Mouse (Mus musculus) forebrain, embryonic 14.5 days (tissue): ENCODE data around the gene Dnm3. TPM values are rescaled to one million over a fixed set of nuclear protein-coding genes. Genes with fewer than 3 reads are reported as not detected.

ENCODE experiments used
- ATAC-seq: fragments of 200-750 bp; cut with Nextera tagmentation; 2 replicates; pipeline ENCODE4 v1.8.0; 2017; ENCODE audit warnings: mild to moderate bottlenecking, moderate library complexity
- DNase-seq: peaks from one replicate; pipeline ENCODE4 v3.0.0-alpha.2; 2015; ENCODE audit warnings: low spot score
- H3K27ac ChIP-seq: fragments of 300-500 bp; sonication (generic); 2 replicates; pipeline ENCODE4 v1.5.1; 2014; ENCODE audit warnings: low read depth, mild to moderate bottlenecking, control low read depth, low read length, moderate library complexity
- H3K27me3 ChIP-seq: fragments of 300-500 bp; sonication (generic); replicated peaks from 2 replicates; pipeline ENCODE4 v1.6.1; 2014; ENCODE audit warnings: low read length, control low read depth, mixed read lengths; ENCODE audit not compliant: control insufficient read depth, insufficient read depth
- H3K36me3 ChIP-seq: fragments of 300-500 bp; sonication (generic); 2 replicates; pipeline ENCODE4 v1.6.1; 2014; ENCODE audit warnings: low read length, control low read depth; ENCODE audit not compliant: control insufficient read depth, insufficient read depth
- H3K4me1 ChIP-seq: fragments of 300-500 bp; sonication (generic); 2 replicates; pipeline ENCODE4 v1.6.1; 2014; ENCODE audit warnings: antibody characterized with exemption, low read length, control low read depth; ENCODE audit not compliant: control insufficient read depth, insufficient read depth
- H3K4me2 ChIP-seq: fragments of 300-500 bp; sonication (generic); 2 replicates; pipeline ENCODE4 v1.6.1; 2014; ENCODE audit warnings: mild to moderate bottlenecking, control low read depth, low read length
- H3K4me3 ChIP-seq: fragments of 300-500 bp; sonication (generic); 2 replicates; pipeline ENCODE4 v1.5.1; 2014; ENCODE audit warnings: low read depth, low read length, control low read depth
- H3K9ac ChIP-seq: fragments of 300-500 bp; sonication (generic); 2 replicates; pipeline ENCODE4 v1.6.1; 2014; ENCODE audit warnings: mild to moderate bottlenecking, low read length, control low read depth, moderate library complexity
- H3K9me3 ChIP-seq: fragments of 300-500 bp; sonication (generic); replicated peaks from 2 replicates; pipeline ENCODE4 v1.6.1; 2016; ENCODE audit warnings: low read length, control low read depth, mixed read lengths; ENCODE audit not compliant: control insufficient read depth
- WGBS: fragments of 180-500 bp; shearing (Covaris S2); extraction: QIAGEN DNeasy Blood & Tissue Kit; methylation state at CpG from one replicate; pipeline ENCODE4 v1.1.7; 2014; 5-methylcytosine and 5-hydroxymethylcytosine counted together
- polyA plus RNA-seq: library from polyadenylated mRNA; unstranded; fragments of >200 nt; fragmentation: Nextera tagmentation; extraction: Ambion mirVana; gene quantifications from 2 replicates; pipeline ENCODE4 v1.2.1, GENCODE M21; 2014

Gene Dnm3
- polyA plus RNA-seq, 1 experiment from 2014 or later, result 20.6 TPM

- H3K27me3 ChIP-seq, result no peaks in the 10 kb centered on the region
- no peak overlapping the region for H3K9ac ChIP-seq
- peaks cover 16% of the 10 kb centered on the region for H3K4me1 ChIP-seq
- H3K4me3 ChIP-seq, result no peak overlapping the region
- no peaks in the 10 kb centered on the region for H3K36me3 ChIP-seq
- DNase-seq (peak; percentile 53), ATAC-seq (no peak; the same call in 1 of the 2 replicates)
- no peaks in the 10 kb centered on the region for H3K9me3 ChIP-seq
- 45% methylated on average over 14 of the region's 14 CpGs for WGBS
- H3K27ac ChIP-seq, result no peak overlapping the region
- no peak overlapping the region for H3K4me2 ChIP-seq
These were observed 293.7 kb downstream of the Dnm3 start for GRCm38 (mm10) chr1:162184003-162184748.

- no peak overlapping the region for H3K4me2 ChIP-seq
- H3K9ac ChIP-seq, result no peak overlapping the region
- ATAC-seq (no peak), DNase-seq (no peak)
- WGBS, result 80% methylated on average over 3 of the region's 3 CpGs
- H3K36me3 ChIP-seq, result no peaks in the 10 kb centered on the region
- no peaks in the 10 kb centered on the region for H3K9me3 ChIP-seq
- H3K27ac ChIP-seq, result no peak overlapping the region
- H3K4me3 ChIP-seq, result no peak overlapping the region
- H3K4me1 ChIP-seq, result peaks cover 16% of the 10 kb centered on the region
- H3K27me3 ChIP-seq, result no peaks in the 10 kb centered on the region
These were observed 294.4 kb downstream of the Dnm3 start for GRCm38 (mm10) chr1:162183438-162183837.

DNA sequence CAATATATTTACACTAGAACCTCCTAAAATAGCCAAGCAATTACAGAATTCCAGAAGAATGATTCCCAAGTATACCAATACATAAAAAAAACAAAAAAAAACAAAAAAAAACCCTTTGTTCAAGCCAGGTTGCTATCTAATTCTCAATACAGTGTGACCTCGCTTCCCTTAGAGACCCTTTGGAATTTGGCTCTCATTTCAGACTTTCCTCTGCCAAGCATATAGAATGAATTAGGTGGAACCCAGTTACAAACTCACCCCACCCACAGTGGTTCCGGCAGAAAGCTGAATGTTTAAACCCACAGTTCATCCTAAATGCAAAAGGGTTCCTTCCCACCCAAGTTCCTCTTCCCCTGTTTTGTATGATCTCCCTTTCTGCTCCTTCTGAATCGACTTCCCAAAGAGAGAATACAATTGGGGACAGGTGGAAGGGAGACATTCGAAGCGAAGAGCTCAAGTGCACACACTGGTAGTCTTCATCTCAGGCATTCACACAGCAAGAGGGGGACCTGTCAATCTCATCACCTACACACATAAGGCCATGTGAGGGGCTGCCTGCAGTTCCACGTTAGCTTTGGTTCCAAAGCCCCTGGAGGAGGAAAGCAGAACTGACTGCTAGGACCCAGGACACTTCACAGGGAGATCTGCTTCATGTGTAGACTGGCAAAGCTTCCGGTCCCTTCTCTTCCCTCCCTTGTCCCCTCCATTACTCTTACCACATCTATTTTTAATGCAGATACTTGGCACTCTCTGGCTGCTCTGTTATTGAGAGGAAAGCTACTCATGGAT, 296.5 kb downstream of the Dnm3 start:
- Histone ChIP-seq H3K9me3 (no peaks in the 10 kb centered on the region), H3K4me3 (no peak overlapping the region), H3K4me1 (peaks cover 5% of the 10 kb centered on the region; the same call in 1 of the 2 replicates), H3K4me2 (no peak overlapping the region), H3K9ac (no peak overlapping the region), H3K27me3 (no peaks in the 10 kb centered on the region), H3K36me3 (no peaks in the 10 kb centered on the region), H3K27ac (no peak overlapping the region)
- ATAC-seq, result no peak
- WGBS, result 76% methylated on average over 7 of the region's 7 CpGs
- DNase-seq, result no peak

DNA sequence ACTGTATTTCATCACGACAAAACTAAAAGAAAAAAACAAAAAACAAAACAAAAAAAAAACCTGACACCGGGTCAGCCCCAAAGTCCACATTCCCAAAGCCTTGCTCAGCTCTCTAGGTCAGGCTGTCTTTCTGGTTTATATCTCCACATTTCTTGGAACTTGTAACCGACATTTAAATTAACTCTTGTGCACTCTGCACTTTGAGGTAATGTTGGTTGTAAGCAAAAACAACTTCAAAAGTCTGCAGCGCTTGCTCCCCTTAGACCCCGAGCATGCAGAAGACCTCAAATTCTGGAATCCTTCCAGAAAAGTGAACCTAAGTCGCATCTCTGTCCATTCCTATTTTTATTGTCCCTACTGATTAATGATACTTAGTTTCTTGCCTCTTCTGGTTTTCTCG, 297.4 kb downstream of the Dnm3 start:
- Histone ChIP-seq H3K9me3 (no peaks in the 10 kb centered on the region), H3K36me3 (no peaks in the 10 kb centered on the region), H3K9ac (no peak overlapping the region), H3K4me1 (peaks cover 5% of the 10 kb centered on the region; the same call in 1 of the 2 replicates), H3K4me2 (no peak overlapping the region), H3K27ac (no peak overlapping the region), H3K27me3 (no peaks in the 10 kb centered on the region), H3K4me3 (no peak overlapping the region)
- 84% methylated on average over 7 of the region's 7 CpGs for WGBS
- DNase-seq (no peak), ATAC-seq (no peak)

DNA sequence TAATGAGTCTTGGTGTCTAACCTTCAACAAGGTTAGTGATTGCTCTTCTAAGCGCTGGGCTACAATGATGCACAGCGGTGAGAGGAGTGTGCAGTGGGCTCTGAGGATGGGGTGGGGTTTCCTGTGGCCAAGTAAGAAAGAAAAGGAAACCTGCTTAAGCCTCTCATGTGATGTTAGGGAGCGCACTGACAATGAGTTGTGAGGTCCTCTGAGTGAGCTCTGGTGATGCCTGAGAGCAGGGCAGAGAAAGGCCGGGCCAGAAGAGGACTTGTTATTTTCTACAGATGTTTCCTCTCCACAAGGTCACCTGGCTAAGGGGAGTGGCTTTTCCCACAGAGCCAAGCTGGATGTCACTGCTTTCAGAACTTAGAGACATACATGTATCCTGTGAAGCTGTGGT, 298.4 kb downstream of the Dnm3 start:
- Histone ChIP-seq H3K36me3 (no peaks in the 10 kb centered on the region), H3K9me3 (no peaks in the 10 kb centered on the region), H3K4me2 (no peak overlapping the region), H3K27ac (no peak overlapping the region), H3K9ac (no peak overlapping the region), H3K4me1 (peaks cover 5% of the 10 kb centered on the region; the same call in 1 of the 2 replicates), H3K4me3 (no peak overlapping the region), H3K27me3 (no peaks in the 10 kb centered on the region)
- 90% methylated on average over 4 of the region's 4 CpGs for WGBS
- no peak for DNase-seq
- no peak for ATAC-seq

DNA sequence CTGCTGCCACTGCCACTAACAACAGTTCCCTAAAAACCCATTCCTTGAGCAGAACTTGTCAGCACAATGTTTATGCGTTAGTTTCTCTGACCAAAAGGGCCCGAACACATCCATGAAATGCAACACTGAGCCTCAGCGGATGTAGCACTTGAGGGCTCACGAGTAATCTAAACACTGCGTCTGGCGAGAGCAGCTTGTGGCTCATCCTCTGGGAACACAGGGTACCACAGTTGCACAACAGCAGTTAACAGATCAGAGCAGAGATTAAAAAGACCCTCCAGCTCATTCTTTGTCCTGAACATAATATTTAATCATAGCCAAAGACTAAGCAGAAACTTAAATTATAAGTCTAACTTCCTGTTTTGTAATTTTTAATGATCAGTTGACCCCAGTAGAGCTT, 305.0 kb downstream of the Dnm3 start:
- ATAC-seq, result no peak
- Histone ChIP-seq H3K4me2 (no peak overlapping the region), H3K9ac (no peak overlapping the region), H3K9me3 (no peaks in the 10 kb centered on the region), H3K4me3 (no peak overlapping the region), H3K4me1 (no peaks in the 10 kb centered on the region), H3K27me3 (no peaks in the 10 kb centered on the region), H3K36me3 (no peaks in the 10 kb centered on the region), H3K27ac (no peak overlapping the region)
- WGBS, result 84% methylated on average over 6 of the region's 6 CpGs
- DNase-seq, result no peak

DNA sequence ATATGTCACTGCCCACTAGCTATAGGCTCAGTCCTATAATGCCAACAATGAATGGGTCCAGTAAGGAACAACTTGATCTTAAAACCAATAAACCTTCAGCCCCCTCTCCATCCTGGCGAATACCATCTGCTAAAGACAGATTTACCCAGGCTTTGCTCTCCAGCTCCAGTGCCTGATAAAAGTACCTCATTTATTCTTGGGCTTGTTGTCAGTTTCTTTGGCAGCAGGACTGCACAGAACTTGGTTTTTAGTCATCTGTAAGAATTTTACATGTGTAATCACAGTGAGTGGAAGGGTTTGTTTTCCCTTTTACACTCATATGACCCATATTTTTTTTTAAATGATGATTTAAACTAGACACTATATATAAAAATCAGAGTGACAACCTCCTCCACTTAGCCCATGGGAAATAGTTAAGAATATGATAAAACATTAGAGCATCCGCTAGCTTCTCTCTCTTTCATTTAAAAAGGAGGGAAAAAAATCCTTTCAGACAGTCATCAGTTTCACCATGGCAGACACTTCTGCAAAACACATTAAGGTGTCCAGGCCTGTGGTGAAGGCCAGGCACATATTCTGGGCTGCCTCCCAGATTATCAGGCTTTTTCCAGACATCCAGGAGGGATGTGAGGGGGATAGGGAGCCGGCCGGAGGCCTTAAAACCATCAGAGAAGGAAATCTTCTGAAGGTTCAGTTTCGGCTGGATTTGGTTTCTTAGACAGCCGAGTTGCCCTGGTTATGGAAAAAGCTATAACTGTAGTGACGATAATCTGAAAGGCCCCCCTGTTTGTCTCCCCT, 313.9 kb downstream of the Dnm3 start:
- Histone ChIP-seq H3K9ac (no peak overlapping the region), H3K36me3 (no peaks in the 10 kb centered on the region), H3K4me1 (no peaks in the 10 kb centered on the region), H3K27me3 (no peaks in the 10 kb centered on the region), H3K4me3 (no peak overlapping the region), H3K4me2 (no peak overlapping the region), H3K9me3 (no peaks in the 10 kb centered on the region), H3K27ac (no peak overlapping the region)
- no peak for DNase-seq
- 90% methylated on average over 7 of the region's 7 CpGs for WGBS
- no peak for ATAC-seq

DNA sequence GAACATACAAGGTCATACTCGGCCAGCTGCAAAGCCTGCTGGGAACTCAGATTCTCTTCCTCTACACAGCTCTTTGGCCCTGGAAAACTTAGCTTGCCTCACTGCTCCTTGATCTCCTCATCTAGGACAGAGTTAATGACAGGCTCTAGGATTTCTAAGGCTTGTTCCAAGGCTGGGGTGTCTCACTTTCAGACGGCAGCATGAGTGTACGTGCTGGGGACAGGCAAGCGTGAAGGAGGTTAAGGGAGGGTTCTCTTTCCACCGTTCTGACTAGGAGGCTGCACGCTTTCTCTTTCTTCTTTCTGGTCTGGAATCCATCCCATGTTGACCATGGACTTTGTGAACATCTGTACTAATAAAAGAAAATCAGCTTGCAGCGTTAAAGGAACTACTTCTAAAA, 315.2 kb downstream of the Dnm3 start:
- no peaks in the 10 kb centered on the region for H3K36me3 ChIP-seq
- H3K27me3 ChIP-seq, result no peaks in the 10 kb centered on the region
- H3K4me3 ChIP-seq, result no peak overlapping the region
- no peak overlapping the region for H3K27ac ChIP-seq
- no peak for DNase-seq
- no peak for ATAC-seq
- H3K4me1 ChIP-seq, result no peaks in the 10 kb centered on the region
- no peaks in the 10 kb centered on the region for H3K9me3 ChIP-seq
- 79% methylated on average over 7 of the region's 7 CpGs for WGBS
- H3K9ac ChIP-seq, result no peak overlapping the region
- no peak overlapping the region for H3K4me2 ChIP-seq
